Mouse (Mus musculus): ENCODE data around the gene Ccrl2.
A peak's percentile ranks its signal among the peaks of the same experiment; 100 is the strongest.

Ccrl2 gene

GRCm38 (mm10) chr9:111056798-111057543 lies at the start of gene Ccrl2:
Ccrl2 (minus strand) TSS chr9:111057519.
- no peak for DNase-seq

- no peak for DNase-seq
Measured at GRCm38 (mm10) chr9:111103893-111104292, 46.6 kb upstream of the Ccrl2 start.

- no peak for DNase-seq
Measured at GRCm38 (mm10) chr9:111103293-111103692, 46.0 kb upstream of the Ccrl2 start.

- DNase-seq: no peak
Measured at GRCm38 (mm10) chr9:111100406-111100805, 43.1 kb upstream of the Ccrl2 start.

GRCm38 (mm10) chr9:111097543-111097942 lies 40.2 kb upstream of the Ccrl2 start:
- DNase-seq: no peak

- no peak for DNase-seq
Measured at GRCm38 (mm10) chr9:111096419-111097326, 39.4 kb upstream of the Ccrl2 start.

- no peak for DNase-seq
Measured at GRCm38 (mm10) chr9:111095710-111096109, 38.4 kb upstream of the Ccrl2 start.

GRCm38 (mm10) chr9:111094626-111095025 lies 37.3 kb upstream of the Ccrl2 start:
- no peak for DNase-seq

- peak; percentile 32 for DNase-seq
Measured at GRCm38 (mm10) chr9:111093094-111093493, 35.8 kb upstream of the Ccrl2 start.

- DNase-seq: no peak
Measured at GRCm38 (mm10) chr9:111092657-111093056, 35.3 kb upstream of the Ccrl2 start.

GRCm38 (mm10) chr9:111088886-111089285 lies 31.6 kb upstream of the Ccrl2 start:
- no peak for DNase-seq

GRCm38 (mm10) chr9:111087960-111088359 lies 30.6 kb upstream of the Ccrl2 start:
- DNase-seq: no peak

- no peak for DNase-seq
Measured at GRCm38 (mm10) chr9:111086995-111087606, 29.8 kb upstream of the Ccrl2 start.

- DNase-seq: no peak
Measured at GRCm38 (mm10) chr9:111086137-111086536, 28.8 kb upstream of the Ccrl2 start.

GRCm38 (mm10) chr9:111085329-111085728 lies 28.0 kb upstream of the Ccrl2 start:
- DNase-seq: no peak

GRCm38 (mm10) chr9:111081765-111082164 lies 24.4 kb upstream of the Ccrl2 start:
- DNase-seq: no peak

GRCm38 (mm10) chr9:111080801-111081200 lies 23.5 kb upstream of the Ccrl2 start:
- no peak for DNase-seq

GRCm38 (mm10) chr9:111077745-111078144 lies 20.4 kb upstream of the Ccrl2 start:
- no peak for DNase-seq

- DNase-seq: no peak
Measured at GRCm38 (mm10) chr9:111072971-111073370, 15.7 kb upstream of the Ccrl2 start.

GRCm38 (mm10) chr9:111072175-111072574 lies 14.9 kb upstream of the Ccrl2 start:
- DNase-seq: no peak

- no peak for DNase-seq
Measured at GRCm38 (mm10) chr9:111070546-111070961, 13.2 kb upstream of the Ccrl2 start.

GRCm38 (mm10) chr9:111067052-111067451 lies 9.7 kb upstream of the Ccrl2 start:
- no peak for DNase-seq

GRCm38 (mm10) chr9:111062840-111063239 lies 5.5 kb upstream of the Ccrl2 start:
- DNase-seq: no peak
